Mouse (Mus musculus) heart, postnatal 36 days (tissue): ENCODE data around the gene Olfr457. TPM values are rescaled to one million over a fixed set of nuclear protein-coding genes. Genes with fewer than 3 reads are reported as not detected.

ENCODE experiments used
- total RNA-seq, 2 experiments: library from RNA; stranded (reverse); gene quantifications; 2 replicates each; pipeline ENCODE4 v1.2.3; 2021

Gene Olfr457
- total RNA-seq, 2 experiments from 2014 or later = not detected

Other genes with a start within 250 kb of the Olfr457 start
- 100 to 1,000 TPM; 135 to 146 TPM for gene Gstk1, start 230.4 kb downstream of the Olfr457 start, total RNA-seq
- gene Tmem139, start 214.4 kb downstream of the Olfr457 start, total RNA-seq = under 1 TPM in 1 of 2 experiments, not detected in 1; 0.25 TPM
- gene Casp2, start 211.3 kb downstream of the Olfr457 start, total RNA-seq = 10 to 100 TPM; 10.8 to 11.3 TPM
- 1 to 10 TPM; 4.3 to 5.8 TPM for gene Clcn1, start 189.7 kb downstream of the Olfr457 start, total RNA-seq
- gene Fam131b, start 151.7 kb downstream of the Olfr457 start, total RNA-seq = under 1 TPM; 0.54 to 0.89 TPM
- 10 to 100 TPM; 57.9 to 62.6 TPM for gene Zyx, start 126.7 kb downstream of the Olfr457 start, total RNA-seq
- under 1 TPM; 0.16 to 0.33 TPM for gene Epha1, start 103.1 kb downstream of the Olfr457 start, total RNA-seq
- gene Tas2r143, start 76.1 kb downstream of the Olfr457 start, total RNA-seq = not detected
- gene Tas2r135, start 70.9 kb downstream of the Olfr457 start, total RNA-seq = under 1 TPM in 1 of 2 experiments, not detected in 1; 0.24 TPM
- under 1 TPM in 1 of 2 experiments, not detected in 1; 0.30 TPM for gene Tas2r126, start 41.8 kb downstream of the Olfr457 start, total RNA-seq
- gene Olfr458, start 11.1 kb downstream of the Olfr457 start, total RNA-seq = not detected
- not detected for gene Olfr456, start 10.9 kb upstream of the Olfr457 start, total RNA-seq
- gene Olfr455, start 71.3 kb upstream of the Olfr457 start, total RNA-seq = not detected
- gene Tcaf3, start 121.4 kb upstream of the Olfr457 start, total RNA-seq = not detected
- 1 to 10 TPM; 3.4 to 3.5 TPM for gene Tcaf2, start 168.9 kb upstream of the Olfr457 start, total RNA-seq
- gene Tcaf1, start 233.8 kb upstream of the Olfr457 start, total RNA-seq = 10 to 100 TPM; 11.4 to 12.2 TPM